Mouse (Mus musculus): ENCODE data around the gene Spsb1.

DNA sequence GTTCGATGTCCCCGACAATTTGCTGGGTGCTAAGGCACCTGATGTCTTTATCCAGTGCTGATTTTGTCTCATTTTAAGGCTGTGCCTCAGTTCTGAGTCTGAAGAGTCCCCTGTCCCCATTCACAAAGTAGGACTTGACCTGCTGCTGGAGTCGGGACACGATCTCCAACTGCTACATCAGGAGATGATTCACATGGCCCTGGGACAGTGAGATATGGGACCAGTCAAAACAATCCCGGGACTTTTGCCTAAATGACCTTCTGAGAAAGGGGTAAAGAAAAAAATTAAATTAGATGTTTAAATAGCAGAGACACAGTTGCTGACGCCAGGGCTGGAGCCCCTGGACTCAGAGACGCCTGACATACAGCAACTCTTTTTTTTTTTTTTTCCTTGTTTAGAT, 21.8 kb downstream of the Spsb1 start:
- TF ChIP-seq POLR2A (IDR thresholded peaks at IDR 0.05; ENCODE audit: insufficient read depth, low read depth, low read length) = no peak
- no peak for TF ChIP-seq CTCF (IDR thresholded peaks at IDR 0.05; ENCODE audit: insufficient read depth, low read depth, low read length)
